Mouse (Mus musculus) heart, postnatal 0 days (tissue): Measurements from ENCODE around the gene Eddm3b. TPM values are rescaled to one million over a fixed set of nuclear protein-coding genes. Genes with fewer than 3 reads are reported as not detected.

ENCODE experiments used
- ATAC-seq: fragments of 200-750 bp; cut with Nextera tagmentation; 2 replicates; pipeline ENCODE4 v1.8.0; 2017; ENCODE audit warnings: low read depth, moderate number of reproducible peaks, moderate library complexity; ENCODE audit not compliant: insufficient read depth
- DNase-seq: peaks from one replicate; pipeline ENCODE4 v3.0.0-alpha.2; 2016; ENCODE audit warnings: low spot score
- H3K27ac ChIP-seq: fragments of 300-500 bp; sonication (generic); 2 replicates; pipeline ENCODE4 v1.5.1; 2014; ENCODE audit warnings: low read depth, mild to moderate bottlenecking
- H3K27me3 ChIP-seq: fragments of 300-500 bp; sonication (generic); 2 replicates; pipeline ENCODE4 v1.6.1; 2014; ENCODE audit warnings: low read length, mixed read lengths; ENCODE audit not compliant: control insufficient read depth, insufficient read depth
- H3K36me3 ChIP-seq: fragments of 300-500 bp; sonication (generic); replicated peaks from 2 replicates; pipeline ENCODE4 v1.6.1; 2014; ENCODE audit warnings: low read length, mixed read lengths; ENCODE audit not compliant: control insufficient read depth, insufficient read depth
- H3K4me1 ChIP-seq: fragments of 300-500 bp; sonication (generic); 2 replicates; pipeline ENCODE4 v1.6.1; 2014; ENCODE audit warnings: antibody characterized with exemption; ENCODE audit not compliant: control insufficient read depth, insufficient read depth
- H3K4me2 ChIP-seq: fragments of 300-500 bp; sonication (generic); 2 replicates; pipeline ENCODE4 v1.6.1; 2014; ENCODE audit warnings: low read depth, mild to moderate bottlenecking, low read length, moderate library complexity
- H3K4me3 ChIP-seq: fragments of 300-500 bp; sonication (generic); 2 replicates; pipeline ENCODE4 v1.5.1; 2014; ENCODE audit warnings: low read depth, low read length
- H3K9ac ChIP-seq: fragments of 300-500 bp; sonication (generic); replicated peaks from 2 replicates; pipeline ENCODE4 v1.6.1; 2014; ENCODE audit warnings: low read depth, low read length, mixed read lengths
- H3K9me3 ChIP-seq: fragments of 300-500 bp; sonication (generic); replicated peaks from 2 replicates; pipeline ENCODE4 v1.6.1; 2016; ENCODE audit warnings: low read length; ENCODE audit not compliant: control insufficient read depth
- CTCF ChIP-seq: IDR thresholded peaks from 2 replicates; pipeline ENCODE4 v1.5.1; 2016; ENCODE audit warnings: antibody characterized with exemption, control low read depth, low read depth
- EP300 ChIP-seq: IDR thresholded peaks from 2 replicates; pipeline ENCODE4 v1.6.1; 2016; ENCODE audit warnings: antibody characterized with exemption, low read depth
- WGBS: fragments of 180-500 bp; shearing (Covaris S2); extraction: QIAGEN DNeasy Blood & Tissue Kit; methylation state at CpG from one replicate; pipeline ENCODE4 v1.1.7; 2014; 5-methylcytosine and 5-hydroxymethylcytosine counted together
- polyA plus RNA-seq: library from polyadenylated mRNA; unstranded; fragments of >200 nt; fragmentation: Nextera tagmentation; extraction: Ambion mirVana; gene quantifications from 2 replicates; pipeline ENCODE4 v1.2.1, GENCODE M21; 2015
- total RNA-seq: library from RNA; depleted of rRNA; stranded (reverse); fragments of >200 nt; gene quantifications from 2 replicates; pipeline ENCODE4 v1.2.3, GENCODE M21; 2014; ENCODE audit warnings: low replicate concordance

Eddm3b gene
- total and polyA plus RNA-seq, 2 experiments from 2014 or later, result not detected

DNA sequence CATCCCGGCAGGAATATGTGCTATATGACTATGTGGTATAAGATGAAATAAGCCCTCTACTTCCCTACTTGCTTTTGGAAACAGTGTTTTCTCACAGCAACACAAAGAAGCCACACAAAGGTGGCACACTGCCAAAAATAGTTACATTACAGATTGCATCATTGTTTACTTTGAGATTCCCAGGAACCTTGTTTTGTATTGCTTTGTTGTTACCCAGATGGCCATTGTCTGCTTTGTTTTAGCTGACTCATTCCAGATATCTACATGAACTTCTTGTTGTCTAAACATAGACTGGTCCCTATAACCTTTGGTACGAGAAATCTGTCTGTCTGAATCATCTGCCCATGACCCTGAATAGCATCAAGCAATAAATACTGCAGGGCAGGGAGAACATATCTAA is 26.1 kb downstream of the Eddm3b start:
- Histone ChIP-seq H3K4me1 (peaks cover 6% of the 10 kb centered on the region; the same call in 1 of the 2 replicates), H3K4me3 (no peak overlapping the region), H3K27me3 (no peaks in the 10 kb centered on the region), H3K27ac (no peak overlapping the region), H3K9me3 (no peaks in the 10 kb centered on the region), H3K9ac (no peak overlapping the region), H3K4me2 (no peak overlapping the region), H3K36me3 (no peaks in the 10 kb centered on the region)
- 63% methylated on average over 2 of the region's 2 CpGs for WGBS
- DNase-seq (peak; percentile 26), ATAC-seq (no peak; the same call in 1 of the 2 replicates)
- TF ChIP-seq CTCF (no peak), EP300 (no peak)

DNA sequence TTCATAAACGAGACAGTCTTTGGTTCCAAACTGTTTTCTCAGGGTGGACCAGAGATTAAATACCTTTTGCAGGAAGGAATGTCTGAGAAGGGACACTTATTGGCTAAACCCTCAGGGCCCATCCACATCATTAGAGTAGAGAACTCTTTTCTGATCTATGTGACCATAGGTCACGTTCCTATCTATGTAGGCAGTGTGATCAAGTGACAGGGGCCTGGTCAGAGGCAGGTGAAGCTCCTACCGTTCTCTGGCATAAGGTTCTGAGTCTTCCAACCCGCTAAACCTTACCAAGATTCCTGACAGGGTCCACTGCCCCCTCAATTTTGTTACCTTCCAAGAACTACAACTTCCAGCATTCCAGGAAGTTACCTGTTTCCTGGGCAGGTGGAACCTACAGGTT is 27.9 kb downstream of the Eddm3b start:
- Histone ChIP-seq H3K36me3 (no peaks in the 10 kb centered on the region), H3K4me2 (no peak overlapping the region), H3K27ac (no peak overlapping the region), H3K9ac (no peak overlapping the region), H3K9me3 (no peaks in the 10 kb centered on the region), H3K4me1 (peaks cover 13% of the 10 kb centered on the region), H3K4me3 (no peak overlapping the region), H3K27me3 (no peaks in the 10 kb centered on the region)
- DNase-seq (no peak), ATAC-seq (no peak)
- TF ChIP-seq CTCF, result no peak
- 83% methylated on average over 4 of the region's 4 CpGs for WGBS

- TF ChIP-seq CTCF (no peak), EP300 (no peak)
- DNase-seq, result no peak
- Histone ChIP-seq H3K36me3 (no peaks in the 10 kb centered on the region), H3K4me1 (peaks cover 13% of the 10 kb centered on the region), H3K27ac (no peak overlapping the region), H3K4me3 (no peak overlapping the region), H3K9ac (no peak overlapping the region), H3K9me3 (no peaks in the 10 kb centered on the region), H3K4me2 (no peak overlapping the region), H3K27me3 (no peaks in the 10 kb centered on the region)
- WGBS, result 71% methylated on average over 3 of the region's 3 CpGs
- no peak for ATAC-seq
Observed at GRCm38 (mm10) chr14:51142568-51142967, 28.3 kb downstream of the Eddm3b start.

- TF ChIP-seq EP300 (peak; percentile 51; the same call in 1 of the 2 replicates), CTCF (no peak)
- peak; percentile 31 for DNase-seq
- Histone ChIP-seq H3K9ac (no peak overlapping the region), H3K9me3 (no peaks in the 10 kb centered on the region), H3K27ac (peak overlapping the region; percentile 12; the same call in 1 of the 2 replicates), H3K36me3 (no peaks in the 10 kb centered on the region), H3K27me3 (no peaks in the 10 kb centered on the region), H3K4me1 (peaks cover 13% of the 10 kb centered on the region), H3K4me2 (no peak overlapping the region), H3K4me3 (no peak overlapping the region)
- WGBS, result 27% methylated on average over 4 of the region's 4 CpGs
- ATAC-seq, result peak; percentile 80
Observed at GRCm38 (mm10) chr14:51143287-51143686, 29.1 kb downstream of the Eddm3b start.

GRCm38 (mm10) chr14:51143937-51144336 is 29.7 kb downstream of the Eddm3b start:
- Histone ChIP-seq H3K4me2 (no peak overlapping the region), H3K27ac (peak overlapping the region; percentile 12; the same call in 1 of the 2 replicates), H3K36me3 (no peaks in the 10 kb centered on the region), H3K4me3 (no peak overlapping the region), H3K27me3 (no peaks in the 10 kb centered on the region), H3K4me1 (peaks cover 13% of the 10 kb centered on the region), H3K9ac (no peak overlapping the region), H3K9me3 (no peaks in the 10 kb centered on the region)
- DNase-seq, result no peak
- 34% methylated on average over 2 of the region's 2 CpGs for WGBS
- TF ChIP-seq CTCF (no peak), EP300 (no peak)
- ATAC-seq, result no peak

DNA sequence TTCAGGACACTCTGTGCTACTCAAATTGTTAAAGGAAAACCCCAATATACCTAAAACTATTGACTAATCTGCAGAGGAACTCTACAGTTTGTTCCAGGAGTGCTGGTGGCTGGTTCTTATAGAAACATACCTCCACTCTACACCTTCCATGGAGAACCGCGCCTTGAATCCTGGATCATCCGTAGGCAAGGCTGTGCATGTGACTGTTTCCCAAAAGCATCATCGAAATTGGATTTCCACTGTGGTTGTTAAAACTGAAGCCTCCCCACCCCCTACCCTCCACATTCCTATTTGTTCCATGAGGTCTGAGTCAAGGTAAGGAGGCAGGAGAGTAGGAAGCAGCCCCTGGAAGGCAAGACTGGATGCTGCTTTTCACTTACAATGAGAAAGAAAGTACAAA is 30.2 kb downstream of the Eddm3b start:
- Histone ChIP-seq H3K27me3 (no peaks in the 10 kb centered on the region), H3K9me3 (no peaks in the 10 kb centered on the region), H3K9ac (no peak overlapping the region), H3K27ac (no peak overlapping the region), H3K36me3 (no peaks in the 10 kb centered on the region), H3K4me2 (no peak overlapping the region), H3K4me3 (no peak overlapping the region), H3K4me1 (peaks cover 13% of the 10 kb centered on the region)
- 94% methylated on average over 4 of the region's 4 CpGs for WGBS
- no peak for ATAC-seq
- TF ChIP-seq EP300 (no peak), CTCF (no peak)
- DNase-seq, result no peak
